Mouse (Mus musculus): ENCODE data around the gene Arhgap6. TPM values are rescaled to one million over a fixed set of nuclear protein-coding genes. Genes with fewer than 3 reads are reported as not detected.

Gene Arhgap6
- polyA plus RNA-seq, 1 experiment from 2014 or later: 6.0 TPM

- ATAC-seq: no peak
- Histone ChIP-seq H3K4me2 (no peak overlapping the region), H3K4me1 (no peaks in the 10 kb centered on the region), H3K36me3 (no peaks in the 10 kb centered on the region), H3K9me3 (replicated peaks) (no peaks in the 10 kb centered on the region), H3K27me3 (replicated peaks) (no peaks in the 10 kb centered on the region), H3K4me3 (no peak overlapping the region), H3K27ac (no peak overlapping the region), H3K9ac (no peak overlapping the region)
- WGBS (ENCODE audit: insufficient replicate concordance): 71% methylated on average over 3 of the region's 3 CpGs
Measured at GRCm38 (mm10) chrX:168904086-168904485, 109.2 kb downstream of the Arhgap6 start.

DNA sequence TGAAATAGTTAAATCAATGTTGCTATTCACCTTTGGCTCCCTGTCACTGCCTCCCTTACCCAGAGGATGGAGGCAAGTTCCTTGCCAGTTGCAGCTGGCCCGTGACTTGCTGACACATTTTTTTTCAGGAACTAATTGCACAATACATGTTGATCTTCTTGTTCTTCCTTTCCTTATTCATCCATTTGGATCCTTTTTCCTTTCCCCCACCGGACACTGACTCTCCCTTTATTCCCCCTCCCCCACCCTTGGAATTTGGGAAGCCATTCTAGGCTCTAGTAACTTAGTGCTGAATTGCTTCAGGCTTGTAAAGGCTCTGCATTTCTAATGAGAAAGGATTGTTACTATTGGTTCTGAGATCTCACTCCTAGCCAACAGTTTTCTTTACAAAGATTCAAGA lies 112.7 kb downstream of the Arhgap6 start:
- H3K36me3 ChIP-seq: no peaks in the 10 kb centered on the region
- no peak overlapping the region for H3K9ac ChIP-seq
- H3K4me1 ChIP-seq: no peaks in the 10 kb centered on the region
- H3K27ac ChIP-seq: no peak overlapping the region
- no peaks in the 10 kb centered on the region for H3K9me3 ChIP-seq (replicated peaks)
- no peak overlapping the region for H3K4me3 ChIP-seq
- 46% methylated on average over 2 of the region's 2 CpGs for WGBS (ENCODE audit: insufficient replicate concordance)
- H3K4me2 ChIP-seq: no peak overlapping the region
- ATAC-seq: no peak
- H3K27me3 ChIP-seq (replicated peaks): no peaks in the 10 kb centered on the region

GRCm38 (mm10) chrX:168913519-168913918 lies 118.6 kb downstream of the Arhgap6 start:
- no peaks in the 10 kb centered on the region for H3K27me3 ChIP-seq (replicated peaks)
- H3K36me3 ChIP-seq: no peaks in the 10 kb centered on the region
- no peak overlapping the region for H3K4me3 ChIP-seq
- no peaks in the 10 kb centered on the region for H3K4me1 ChIP-seq
- ATAC-seq: no peak
- no peaks in the 10 kb centered on the region for H3K9me3 ChIP-seq (replicated peaks)
- H3K9ac ChIP-seq: no peak overlapping the region
- no peak overlapping the region for H3K27ac ChIP-seq
- H3K4me2 ChIP-seq: no peak overlapping the region

DNA sequence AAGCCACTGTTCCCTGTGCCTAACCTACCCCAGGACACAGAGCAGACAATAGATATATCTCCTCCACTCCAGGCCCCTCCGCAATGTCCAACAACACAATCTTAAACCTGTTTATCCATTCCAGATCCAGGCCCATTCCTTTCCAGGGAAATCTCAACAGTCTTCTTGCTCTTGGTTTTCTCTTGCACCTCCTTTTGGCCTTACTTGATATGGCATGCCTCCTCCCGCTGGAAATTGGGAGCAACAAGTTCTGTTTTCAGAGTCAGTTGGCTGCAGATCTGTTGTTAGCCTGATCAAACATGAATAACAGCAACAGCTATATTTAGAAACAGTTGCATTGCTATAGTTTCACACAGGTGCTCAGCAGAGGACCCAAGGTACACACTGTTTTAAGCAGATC lies 126.0 kb downstream of the Arhgap6 start:
- Histone ChIP-seq H3K9me3 (replicated peaks) (no peaks in the 10 kb centered on the region), H3K4me1 (no peaks in the 10 kb centered on the region), H3K27me3 (replicated peaks) (no peaks in the 10 kb centered on the region), H3K4me3 (no peak overlapping the region), H3K27ac (no peak overlapping the region), H3K36me3 (no peaks in the 10 kb centered on the region), H3K4me2 (no peak overlapping the region), H3K9ac (no peak overlapping the region)
- ATAC-seq: no peak
- whole genome bisulfite sequencing (ENCODE audit: insufficient replicate concordance): 56% methylated on average over 2 of the region's 2 CpGs

GRCm38 (mm10) chrX:168932420-168932819 lies 137.5 kb downstream of the Arhgap6 start:
- Histone ChIP-seq H3K4me1 (no peaks in the 10 kb centered on the region), H3K9me3 (replicated peaks) (no peaks in the 10 kb centered on the region), H3K4me3 (no peak overlapping the region), H3K27me3 (replicated peaks) (no peaks in the 10 kb centered on the region), H3K27ac (no peak overlapping the region), H3K4me2 (no peak overlapping the region), H3K36me3 (no peaks in the 10 kb centered on the region), H3K9ac (no peak overlapping the region)
- WGBS (ENCODE audit: insufficient replicate concordance): 35% methylated on average over 1 of the region's 1 CpGs
- ATAC-seq: no peak

GRCm38 (mm10) chrX:168935447-168935846 lies 140.5 kb downstream of the Arhgap6 start:
- no peak for ATAC-seq
- Histone ChIP-seq H3K9me3 (replicated peaks) (no peaks in the 10 kb centered on the region), H3K4me1 (no peaks in the 10 kb centered on the region), H3K27me3 (replicated peaks) (no peaks in the 10 kb centered on the region), H3K9ac (no peak overlapping the region), H3K4me3 (no peak overlapping the region), H3K4me2 (no peak overlapping the region), H3K36me3 (no peaks in the 10 kb centered on the region), H3K27ac (no peak overlapping the region)
- 1% methylated on average over 3 of the region's 3 CpGs for WGBS (ENCODE audit: insufficient replicate concordance)

GRCm38 (mm10) chrX:168937941-168938340 lies 143.0 kb downstream of the Arhgap6 start:
- H3K9me3 ChIP-seq (replicated peaks): no peaks in the 10 kb centered on the region
- no peaks in the 10 kb centered on the region for H3K4me1 ChIP-seq
- no peak overlapping the region for H3K4me3 ChIP-seq
- ATAC-seq: no peak
- no peak overlapping the region for H3K27ac ChIP-seq
- H3K36me3 ChIP-seq: no peaks in the 10 kb centered on the region
- H3K27me3 ChIP-seq (replicated peaks): no peaks in the 10 kb centered on the region
- WGBS (ENCODE audit: insufficient replicate concordance): 24% methylated on average over 4 of the region's 4 CpGs
- H3K4me2 ChIP-seq: no peak overlapping the region
- H3K9ac ChIP-seq: no peak overlapping the region

GRCm38 (mm10) chrX:168941684-168942083 lies 146.8 kb downstream of the Arhgap6 start:
- H3K9ac ChIP-seq: no peak overlapping the region
- no peaks in the 10 kb centered on the region for H3K27me3 ChIP-seq (replicated peaks)
- no peaks in the 10 kb centered on the region for H3K9me3 ChIP-seq (replicated peaks)
- 70% methylated on average over 5 of the region's 5 CpGs for WGBS (ENCODE audit: insufficient replicate concordance)
- no peaks in the 10 kb centered on the region for H3K36me3 ChIP-seq
- H3K4me3 ChIP-seq: no peak overlapping the region
- H3K4me2 ChIP-seq: no peak overlapping the region
- no peaks in the 10 kb centered on the region for H3K4me1 ChIP-seq
- ATAC-seq: no peak
- no peak overlapping the region for H3K27ac ChIP-seq

GRCm38 (mm10) chrX:168943217-168943616 lies 148.3 kb downstream of the Arhgap6 start:
- Histone ChIP-seq H3K27me3 (replicated peaks) (no peaks in the 10 kb centered on the region), H3K27ac (no peak overlapping the region), H3K9ac (no peak overlapping the region), H3K4me1 (no peaks in the 10 kb centered on the region), H3K4me2 (no peak overlapping the region), H3K4me3 (no peak overlapping the region), H3K36me3 (no peaks in the 10 kb centered on the region), H3K9me3 (replicated peaks) (no peaks in the 10 kb centered on the region)
- no peak for ATAC-seq
- 65% methylated on average over 4 of the region's 4 CpGs for WGBS (ENCODE audit: insufficient replicate concordance)

GRCm38 (mm10) chrX:168975444-168975843 lies 180.5 kb downstream of the Arhgap6 start:
- H3K4me2 ChIP-seq: no peak overlapping the region
- no peak overlapping the region for H3K4me3 ChIP-seq
- no peaks in the 10 kb centered on the region for H3K27me3 ChIP-seq (replicated peaks)
- H3K9me3 ChIP-seq (replicated peaks): no peaks in the 10 kb centered on the region
- no peaks in the 10 kb centered on the region for H3K36me3 ChIP-seq
- no peak overlapping the region for H3K9ac ChIP-seq
- no peaks in the 10 kb centered on the region for H3K4me1 ChIP-seq
- WGBS (ENCODE audit: insufficient replicate concordance): 62% methylated on average over 1 of the region's 1 CpGs
- no peak overlapping the region for H3K27ac ChIP-seq
- ATAC-seq: no peak

DNA sequence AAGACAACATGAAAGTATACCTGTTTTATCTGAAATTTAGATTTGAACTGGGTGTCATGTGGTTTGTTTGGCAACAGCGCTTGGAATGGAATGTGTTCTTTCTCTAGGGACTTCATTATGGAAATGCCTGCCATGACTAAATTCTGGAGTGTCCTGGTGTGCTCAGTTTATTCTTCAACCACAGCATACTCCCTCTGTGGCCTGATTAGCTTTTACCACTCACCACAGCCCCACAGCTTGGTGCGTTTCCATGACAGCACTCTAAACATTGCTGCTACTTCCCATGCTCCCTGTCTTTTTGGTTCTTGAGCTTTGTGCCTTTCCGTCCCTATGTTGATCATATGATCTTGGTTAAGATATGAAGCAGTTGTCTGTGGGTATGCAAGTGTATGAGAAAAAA lies 182.9 kb downstream of the Arhgap6 start:
- no peak overlapping the region for H3K4me3 ChIP-seq
- no peaks in the 10 kb centered on the region for H3K36me3 ChIP-seq
- H3K4me1 ChIP-seq: no peaks in the 10 kb centered on the region
- H3K27me3 ChIP-seq (replicated peaks): no peaks in the 10 kb centered on the region
- H3K27ac ChIP-seq: no peak overlapping the region
- H3K9me3 ChIP-seq (replicated peaks): no peaks in the 10 kb centered on the region
- WGBS (ENCODE audit: insufficient replicate concordance): 56% methylated on average over 3 of the region's 3 CpGs
- H3K9ac ChIP-seq: no peak overlapping the region
- no peak for ATAC-seq
- no peak overlapping the region for H3K4me2 ChIP-seq

- Histone ChIP-seq H3K9me3 (replicated peaks) (no peaks in the 10 kb centered on the region), H3K4me3 (no peak overlapping the region), H3K27me3 (replicated peaks) (no peaks in the 10 kb centered on the region), H3K4me1 (no peaks in the 10 kb centered on the region), H3K27ac (no peak overlapping the region), H3K9ac (no peak overlapping the region), H3K4me2 (no peak overlapping the region), H3K36me3 (no peaks in the 10 kb centered on the region)
- WGBS (ENCODE audit: insufficient replicate concordance): 62% methylated on average over 2 of the region's 2 CpGs
- no peak for ATAC-seq
Measured at GRCm38 (mm10) chrX:168980370-168980769, 185.5 kb downstream of the Arhgap6 start.

DNA sequence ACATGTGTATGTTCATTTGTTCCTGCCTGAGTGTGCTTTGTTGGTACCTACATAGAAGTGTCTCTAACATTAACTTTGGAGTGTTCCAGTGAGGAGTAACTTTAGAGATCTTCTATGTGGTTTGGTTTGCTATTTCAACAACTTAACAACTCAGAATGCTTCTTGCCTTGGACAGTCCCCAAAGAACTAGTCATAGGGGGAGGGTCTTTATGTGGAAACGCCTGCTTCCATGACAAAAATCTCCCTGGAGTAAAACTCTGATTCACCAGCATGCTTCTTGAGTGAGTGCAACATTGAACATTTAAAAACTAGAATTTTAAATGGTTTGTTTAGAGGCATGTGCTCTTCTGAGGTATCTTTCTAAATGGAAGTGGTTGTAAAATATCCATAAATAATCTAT lies 212.2 kb downstream of the Arhgap6 start:
- Histone ChIP-seq H3K9me3 (replicated peaks) (no peaks in the 10 kb centered on the region), H3K4me3 (no peak overlapping the region), H3K4me2 (no peak overlapping the region), H3K9ac (no peak overlapping the region), H3K27ac (no peak overlapping the region), H3K4me1 (no peaks in the 10 kb centered on the region), H3K36me3 (no peaks in the 10 kb centered on the region), H3K27me3 (replicated peaks) (no peaks in the 10 kb centered on the region)
- WGBS (ENCODE audit: insufficient replicate concordance): 35% methylated on average over 1 of the region's 1 CpGs
- no peak for ATAC-seq

All from liver, embryonic 12.5 days (tissue).